Mouse (Mus musculus): ENCODE results near the gene Cdh18. TPM values are rescaled to one million over a fixed set of nuclear protein-coding genes. Genes with fewer than 3 reads are reported as not detected.
"Not testable (repeated sequence)": the region's sequence is repeated elsewhere in the genome, so short reads cannot be mapped to it uniquely, and the experiment has no call there.

Cdh18 gene
- total RNA-seq (2021), result 10 to 100 TPM; 10.2 to 10.7 TPM

- no peak for DNase-seq
These were observed at the start of gene Cdh18 for GRCm38 (mm10) chr15:22548711-22549271. Gene Cdh18, plus strand, starts transcription at chr15:22549022.

GRCm38 (mm10) chr15:22511271-22511670, 37.6 kb upstream of the Cdh18 start:
- DNase-seq, result no peak

- no peak for DNase-seq
These were observed 13.0 kb upstream of the Cdh18 start for GRCm38 (mm10) chr15:22535828-22536227.

- no peak for DNase-seq
These were observed 29.3 kb downstream of the Cdh18 start for GRCm38 (mm10) chr15:22577974-22578616.

- no peak for DNase-seq
These were observed 29.8 kb downstream of the Cdh18 start for GRCm38 (mm10) chr15:22578617-22578990.

- no peak for DNase-seq
These were observed 35.8 kb downstream of the Cdh18 start for GRCm38 (mm10) chr15:22584667-22585066.

GRCm38 (mm10) chr15:22716376-22716775, 167.6 kb downstream of the Cdh18 start:
- DNase-seq, result no peak

- peak; percentile 18 to 24 for DNase-seq
These were observed 168.9 kb downstream of the Cdh18 start for GRCm38 (mm10) chr15:22717681-22718080.

GRCm38 (mm10) chr15:22726574-22726973, 177.8 kb downstream of the Cdh18 start:
- DNase-seq, result no peak

GRCm38 (mm10) chr15:22733039-22733438, 184.2 kb downstream of the Cdh18 start:
- DNase-seq, result no peak

GRCm38 (mm10) chr15:22736165-22736564, 187.3 kb downstream of the Cdh18 start:
- no peak for DNase-seq

GRCm38 (mm10) chr15:22761257-22761656, 212.4 kb downstream of the Cdh18 start:
- not testable (repeated sequence) for DNase-seq

- not testable (repeated sequence) for DNase-seq
These were observed 217.8 kb downstream of the Cdh18 start for GRCm38 (mm10) chr15:22766591-22766990.

GRCm38 (mm10) chr15:22776346-22776745, 227.5 kb downstream of the Cdh18 start:
- no peak for DNase-seq

- no peak for DNase-seq
These were observed 240.9 kb downstream of the Cdh18 start for GRCm38 (mm10) chr15:22789696-22790095.

GRCm38 (mm10) chr15:22791791-22792190, 243.0 kb downstream of the Cdh18 start:
- DNase-seq, result no peak

- DNase-seq, result no peak
These were observed 284.3 kb downstream of the Cdh18 start for GRCm38 (mm10) chr15:22833127-22833526.

GRCm38 (mm10) chr15:22837173-22837572, 288.4 kb downstream of the Cdh18 start:
- no peak for DNase-seq

- no peak for DNase-seq
These were observed 308.9 kb downstream of the Cdh18 start for GRCm38 (mm10) chr15:22857704-22858103.

- DNase-seq, result no peak
These were observed 321.9 kb downstream of the Cdh18 start for GRCm38 (mm10) chr15:22870679-22871078.

GRCm38 (mm10) chr15:22897724-22898123, 348.9 kb downstream of the Cdh18 start:
- no peak for DNase-seq

- DNase-seq, result no peak
These were observed 349.4 kb downstream of the Cdh18 start for GRCm38 (mm10) chr15:22898208-22898607.

GRCm38 (mm10) chr15:22914444-22914843, 365.6 kb downstream of the Cdh18 start:
- peak; percentile 39 to 64 for DNase-seq

- DNase-seq, result no peak
These were observed 385.5 kb downstream of the Cdh18 start for GRCm38 (mm10) chr15:22934293-22934692.

Data from layer of hippocampus, postnatal 36 days (tissue).